Mouse (Mus musculus) hindbrain, embryonic 14.5 days (tissue): ENCODE results near the gene Cntnap2. TPM values are rescaled to one million over a fixed set of nuclear protein-coding genes. Genes with fewer than 3 reads are reported as not detected.

ENCODE experiments used
- ATAC-seq: fragments of 200-750 bp; cut with Nextera tagmentation; 2 replicates; pipeline ENCODE4 v1.8.0; 2017; ENCODE audit warnings: moderate number of reproducible peaks, mild to moderate bottlenecking, moderate TSS enrichment, moderate library complexity; ENCODE audit not compliant: low FRiP score
- DNase-seq: peaks from one replicate; pipeline ENCODE4 v3.0.0-alpha.2; 2015; ENCODE audit warnings: low spot score
- H3K27ac ChIP-seq: fragments of 300-500 bp; sonication (generic); 2 replicates; pipeline ENCODE4 v1.5.1; 2014; ENCODE audit warnings: mild to moderate bottlenecking, moderate library complexity
- H3K27me3 ChIP-seq: fragments of 300-500 bp; sonication (generic); 2 replicates; pipeline ENCODE4 v1.6.1; 2014; ENCODE audit warnings: mild to moderate bottlenecking, low read length, mixed read lengths; ENCODE audit not compliant: control insufficient read depth, insufficient read depth
- H3K36me3 ChIP-seq: fragments of 300-500 bp; sonication (generic); replicated peaks from 2 replicates; pipeline ENCODE4 v1.6.1; 2014; ENCODE audit not compliant: control insufficient read depth, insufficient read depth
- H3K4me1 ChIP-seq: fragments of 300-500 bp; sonication (generic); replicated peaks from 2 replicates; pipeline ENCODE4 v1.6.1; 2014; ENCODE audit warnings: antibody characterized with exemption, low read length, mixed read lengths; ENCODE audit not compliant: control insufficient read depth, insufficient read depth
- H3K4me2 ChIP-seq: fragments of 300-500 bp; sonication (generic); replicated peaks from 2 replicates; pipeline ENCODE4 v1.6.1; 2014; ENCODE audit warnings: mild to moderate bottlenecking, moderate library complexity
- H3K4me3 ChIP-seq: fragments of 300-500 bp; sonication (generic); replicated peaks from 2 replicates; pipeline ENCODE4 v1.5.1; 2014; ENCODE audit warnings: mild to moderate bottlenecking, low read length
- H3K9ac ChIP-seq: fragments of 300-500 bp; sonication (generic); 2 replicates; pipeline ENCODE4 v1.6.1; 2014
- H3K9me3 ChIP-seq: fragments of 300-500 bp; sonication (generic); 2 replicates; pipeline ENCODE4 v1.6.1; 2016; ENCODE audit warnings: low read length; ENCODE audit not compliant: control insufficient read depth
- WGBS: fragments of 180-500 bp; shearing (Covaris S2); extraction: QIAGEN DNeasy Blood & Tissue Kit; methylation state at CpG from one replicate; pipeline ENCODE4 v1.1.7; 2014; 5-methylcytosine and 5-hydroxymethylcytosine counted together
- polyA plus RNA-seq: library from polyadenylated mRNA; unstranded; fragments of >200 nt; fragmentation: Nextera tagmentation; extraction: Ambion mirVana; gene quantifications from 2 replicates; pipeline ENCODE4 v1.2.1, GENCODE M21; 2014

Gene Cntnap2
- polyA plus RNA-seq, 1 experiment from 2014 or later = 46.6 TPM

GRCm38 (mm10) chr6:45290154-45290553 lies 231.0 kb downstream of the Cntnap2 start:
- Histone ChIP-seq H3K36me3 (no peaks in the 10 kb centered on the region), H3K4me1 (0 out of 2 replicates have a peak, but pooled peaks cover 3% of the 10 kb centered on the region), H3K4me2 (no peak overlapping the region), H3K4me3 (no peak overlapping the region), H3K9me3 (no peaks in the 10 kb centered on the region), H3K27ac (no peak overlapping the region), H3K9ac (no peak overlapping the region), H3K27me3 (no peaks in the 10 kb centered on the region)
- WGBS = 81% methylated on average over 1 of the region's 1 CpGs
- ATAC-seq (no peak), DNase-seq (no peak)

GRCm38 (mm10) chr6:45317455-45317854 lies 258.3 kb downstream of the Cntnap2 start:
- DNase-seq (no peak), ATAC-seq (no peak)
- H3K27ac ChIP-seq = no peak overlapping the region
- H3K9ac ChIP-seq = no peak overlapping the region
- H3K4me2 ChIP-seq = no peak overlapping the region
- no peaks in the 10 kb centered on the region for H3K4me1 ChIP-seq
- H3K36me3 ChIP-seq = no peaks in the 10 kb centered on the region
- WGBS = 78% methylated on average over 3 of the region's 3 CpGs
- H3K27me3 ChIP-seq = no peaks in the 10 kb centered on the region
- H3K9me3 ChIP-seq = no peaks in the 10 kb centered on the region
- H3K4me3 ChIP-seq = no peak overlapping the region

GRCm38 (mm10) chr6:45323505-45323904 lies 264.3 kb downstream of the Cntnap2 start:
- H3K4me2 ChIP-seq = no peak overlapping the region
- H3K27ac ChIP-seq = no peak overlapping the region
- H3K9ac ChIP-seq = no peak overlapping the region
- no peaks in the 10 kb centered on the region for H3K36me3 ChIP-seq
- no peaks in the 10 kb centered on the region for H3K27me3 ChIP-seq
- no peaks in the 10 kb centered on the region for H3K9me3 ChIP-seq
- 2% methylated on average over 2 of the region's 2 CpGs for WGBS
- no peak for ATAC-seq
- H3K4me3 ChIP-seq = no peak overlapping the region
- H3K4me1 ChIP-seq = no peaks in the 10 kb centered on the region
- peak; percentile 63 for DNase-seq

GRCm38 (mm10) chr6:45327952-45328485 lies 268.9 kb downstream of the Cntnap2 start:
- Histone ChIP-seq H3K4me2 (no peak overlapping the region), H3K4me1 (no peaks in the 10 kb centered on the region), H3K9me3 (no peaks in the 10 kb centered on the region), H3K36me3 (no peaks in the 10 kb centered on the region), H3K4me3 (no peak overlapping the region), H3K27me3 (no peaks in the 10 kb centered on the region), H3K27ac (no peak overlapping the region), H3K9ac (no peak overlapping the region)
- WGBS = 64% methylated on average over 3 of the region's 3 CpGs
- DNase-seq = no peak
- no peak for ATAC-seq

GRCm38 (mm10) chr6:45345396-45345795 lies 286.2 kb downstream of the Cntnap2 start:
- Histone ChIP-seq H3K4me2 (no peak overlapping the region), H3K27ac (no peak overlapping the region), H3K9ac (no peak overlapping the region), H3K36me3 (no peaks in the 10 kb centered on the region), H3K4me1 (no peaks in the 10 kb centered on the region), H3K4me3 (no peak overlapping the region), H3K9me3 (no peaks in the 10 kb centered on the region), H3K27me3 (no peaks in the 10 kb centered on the region)
- DNase-seq = no peak
- WGBS = 73% methylated on average over 2 of the region's 2 CpGs
- ATAC-seq = no peak

- H3K4me2 ChIP-seq = no peak overlapping the region
- H3K4me1 ChIP-seq = no peaks in the 10 kb centered on the region
- no peaks in the 10 kb centered on the region for H3K27me3 ChIP-seq
- DNase-seq (no peak), ATAC-seq (no peak)
- H3K9me3 ChIP-seq = no peaks in the 10 kb centered on the region
- H3K36me3 ChIP-seq = no peaks in the 10 kb centered on the region
- H3K4me3 ChIP-seq = no peak overlapping the region
- H3K9ac ChIP-seq = no peak overlapping the region
- no peak overlapping the region for H3K27ac ChIP-seq
Measured at GRCm38 (mm10) chr6:45345953-45346352, 286.8 kb downstream of the Cntnap2 start.

- H3K27ac ChIP-seq = no peak overlapping the region
- H3K27me3 ChIP-seq = no peaks in the 10 kb centered on the region
- ATAC-seq (no peak), DNase-seq (no peak)
- no peak overlapping the region for H3K4me2 ChIP-seq
- 34% methylated on average over 1 of the region's 1 CpGs for WGBS
- no peak overlapping the region for H3K4me3 ChIP-seq
- H3K9me3 ChIP-seq = no peaks in the 10 kb centered on the region
- H3K4me1 ChIP-seq = no peaks in the 10 kb centered on the region
- H3K9ac ChIP-seq = no peak overlapping the region
- H3K36me3 ChIP-seq = no peaks in the 10 kb centered on the region
Measured at GRCm38 (mm10) chr6:45366442-45366841, 307.3 kb downstream of the Cntnap2 start.

- no peak overlapping the region for H3K9ac ChIP-seq
- 48% methylated on average over 7 of the region's 7 CpGs for WGBS
- ATAC-seq (no peak), DNase-seq (no peak)
- no peaks in the 10 kb centered on the region for H3K27me3 ChIP-seq
- H3K9me3 ChIP-seq = no peaks in the 10 kb centered on the region
- no peaks in the 10 kb centered on the region for H3K36me3 ChIP-seq
- no peak overlapping the region for H3K4me2 ChIP-seq
- H3K4me1 ChIP-seq = no peaks in the 10 kb centered on the region
- H3K4me3 ChIP-seq = no peak overlapping the region
- no peak overlapping the region for H3K27ac ChIP-seq
Measured at GRCm38 (mm10) chr6:45381126-45381525, 322.0 kb downstream of the Cntnap2 start.

GRCm38 (mm10) chr6:45389034-45389433 lies 329.9 kb downstream of the Cntnap2 start:
- ATAC-seq = no peak
- no peaks in the 10 kb centered on the region for H3K36me3 ChIP-seq

GRCm38 (mm10) chr6:45413629-45414028 lies 354.5 kb downstream of the Cntnap2 start:
- H3K9me3 ChIP-seq = no peaks in the 10 kb centered on the region
- H3K27ac ChIP-seq = no peak overlapping the region
- DNase-seq (no peak), ATAC-seq (no peak)
- H3K27me3 ChIP-seq = no peaks in the 10 kb centered on the region
- no peak overlapping the region for H3K9ac ChIP-seq
- 82% methylated on average over 2 of the region's 2 CpGs for WGBS
- no peak overlapping the region for H3K4me2 ChIP-seq
- H3K36me3 ChIP-seq = no peaks in the 10 kb centered on the region
- H3K4me1 ChIP-seq = no peaks in the 10 kb centered on the region
- H3K4me3 ChIP-seq = no peak overlapping the region

More at GRCm38 (mm10) chr6:45389034-45389433, 329.9 kb downstream of the Cntnap2 start:
- H3K4me1 ChIP-seq = no peaks in the 10 kb centered on the region
- H3K4me2 ChIP-seq = no peak overlapping the region
- H3K9me3 ChIP-seq = no peaks in the 10 kb centered on the region
- no peak overlapping the region for H3K9ac ChIP-seq
- WGBS = 39% methylated on average over 1 of the region's 1 CpGs
- H3K27me3 ChIP-seq = no peaks in the 10 kb centered on the region
- DNase-seq = no peak
- no peak overlapping the region for H3K27ac ChIP-seq
- H3K4me3 ChIP-seq = no peak overlapping the region
